Mouse (Mus musculus) ES-Bruce4 (cell line): Measurements from ENCODE around the gene Borcs6.

Experiments
- CTCF ChIP-seq: IDR thresholded peaks from one replicate; pipeline ENCODE4 v1.8.1; 2011; ENCODE audit warnings: low read depth, low read length
- EP300 ChIP-seq: IDR thresholded peaks from 2 replicates; pipeline ENCODE4 v1.6.1; 2011; ENCODE audit warnings: low read depth, low read length; ENCODE audit not compliant: insufficient read depth
- POLR2A ChIP-seq: IDR thresholded peaks from one replicate; pipeline ENCODE4 v1.8.1; 2011; ENCODE audit warnings: low read length; ENCODE audit not compliant: insufficient read depth

- TF ChIP-seq CTCF (no peak), POLR2A (no peak), EP300 (no peak)
Measured at GRCm38 (mm10) chr11:69078041-69078440, 18.5 kb downstream of the Borcs6 start.
